Mouse (Mus musculus) spleen, embryonic (tissue): ENCODE measurements at regions not wholly inside any gene's neighbourhood (a gene's known extent, or its start where the extent isn't known, plus 50 kb on each side); places are given as distances from the start of the nearest gene placed in this dataset.

Experiments
- CTCF ChIA-PET: fragments of 350-600 bp; sonication (Branson Sonifier 250); formaldehyde crosslinking; loops from one replicate; lab custom pipeline; 2022; lab: Charles Lee

DNA sequence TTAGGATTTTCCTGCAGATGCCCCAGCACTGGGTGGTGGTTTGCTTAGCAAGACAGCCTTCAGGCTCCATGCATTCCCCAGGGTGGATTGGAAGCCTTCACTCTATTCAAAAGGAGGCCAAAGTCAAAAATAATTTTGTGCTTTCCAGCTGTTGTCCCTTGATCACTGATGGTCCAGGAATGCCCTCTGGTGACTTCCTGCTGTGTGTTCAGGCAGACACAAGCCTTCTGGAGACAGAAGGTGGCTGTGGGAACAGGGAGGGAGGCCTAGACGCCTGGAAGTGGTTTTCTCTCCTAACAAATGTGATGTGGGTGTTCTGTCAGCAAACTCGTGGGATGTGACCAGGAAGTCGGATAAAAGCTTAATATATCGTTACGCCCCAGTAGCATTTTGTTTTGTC is 81.3 kb downstream of the Atp6ap1l start:
- CTCF ChIA-PET: no interaction called here

- CTCF ChIA-PET: no interaction called here
Observed at GRCm38 (mm10) chr13:90821898-90822297, 83.3 kb downstream of the Atp6ap1l start.

GRCm38 (mm10) chr13:90820453-90820852 is 84.7 kb downstream of the Atp6ap1l start:
- CTCF ChIA-PET: no interaction called here

GRCm38 (mm10) chr13:90819934-90820333 is 85.2 kb downstream of the Atp6ap1l start:
- CTCF ChIA-PET: no interaction called here

DNA sequence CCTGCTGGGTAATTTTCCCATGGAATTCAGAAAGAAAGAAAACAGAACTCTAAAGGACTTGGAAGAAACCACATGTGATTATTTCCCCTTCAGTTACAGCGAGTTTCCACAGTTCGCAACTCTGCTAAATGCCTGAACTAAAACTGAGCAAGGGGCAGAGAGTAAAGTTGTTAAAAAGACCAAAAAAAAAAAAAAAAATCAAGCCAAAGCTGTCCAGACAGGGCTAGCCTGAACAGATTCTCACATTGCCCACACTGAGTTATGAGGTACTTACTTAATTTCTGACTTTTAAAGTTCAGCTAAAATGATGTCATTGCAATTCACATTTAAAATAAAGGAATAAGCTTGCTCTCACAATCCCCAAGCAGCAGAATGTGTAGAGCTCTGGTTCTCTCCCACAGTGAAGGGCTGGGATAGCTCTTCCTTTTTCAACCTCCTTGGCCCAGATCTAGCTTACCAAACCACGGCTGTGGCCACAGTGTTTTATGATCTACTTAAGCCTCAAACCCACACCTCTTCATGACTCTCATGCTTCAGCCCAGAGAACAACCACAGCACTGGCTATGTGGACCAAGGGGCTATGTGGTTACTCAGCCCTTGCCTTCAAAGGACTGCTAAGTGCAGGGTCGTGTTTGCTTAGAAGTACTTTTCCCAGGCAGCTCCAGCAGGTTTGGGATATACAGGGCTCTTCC is 90.8 kb downstream of the Atp6ap1l start:
- CTCF ChIA-PET: no interaction called here

DNA sequence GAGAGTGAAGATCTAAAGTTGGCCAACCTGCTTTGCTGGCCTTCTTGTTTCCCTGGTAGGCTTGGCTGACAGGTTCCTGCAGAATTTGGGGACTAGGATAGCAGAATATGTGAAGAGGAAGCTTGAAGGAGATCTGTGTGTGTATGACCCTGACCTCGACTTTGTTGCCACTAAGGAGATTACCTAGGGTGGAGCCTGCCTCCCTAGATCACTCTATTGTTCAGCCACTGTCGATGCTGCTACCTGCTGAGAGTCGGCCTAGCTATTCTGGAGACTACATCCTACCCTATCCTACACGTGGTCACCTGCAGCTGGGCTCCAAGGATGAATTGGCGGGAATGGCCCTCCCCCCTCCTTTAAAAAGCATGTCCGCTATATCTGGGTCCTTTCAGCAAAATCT is 95.1 kb downstream of the Atp6ap1l start:
- CTCF ChIA-PET: no interaction called here

DNA sequence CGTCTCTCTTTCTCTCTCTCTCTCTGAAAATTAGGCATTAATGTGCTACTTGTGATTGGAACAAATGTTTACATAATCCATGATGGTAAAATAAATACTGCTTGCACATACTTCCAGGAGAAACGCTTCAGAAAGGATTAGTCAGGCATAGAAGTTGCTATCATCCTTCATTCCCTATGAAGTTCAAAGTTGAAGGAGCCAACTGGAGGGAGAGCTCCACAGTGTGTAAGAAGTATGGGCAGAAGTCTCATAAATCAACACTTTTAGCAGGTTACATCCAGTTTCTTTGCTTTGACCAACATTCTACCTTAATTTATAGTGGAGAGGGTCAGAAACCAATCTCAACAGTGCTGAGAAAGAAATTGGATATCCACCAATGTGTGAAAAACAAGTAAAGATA is 105.5 kb downstream of the Atp6ap1l start:
- CTCF ChIA-PET: no interaction called here

DNA sequence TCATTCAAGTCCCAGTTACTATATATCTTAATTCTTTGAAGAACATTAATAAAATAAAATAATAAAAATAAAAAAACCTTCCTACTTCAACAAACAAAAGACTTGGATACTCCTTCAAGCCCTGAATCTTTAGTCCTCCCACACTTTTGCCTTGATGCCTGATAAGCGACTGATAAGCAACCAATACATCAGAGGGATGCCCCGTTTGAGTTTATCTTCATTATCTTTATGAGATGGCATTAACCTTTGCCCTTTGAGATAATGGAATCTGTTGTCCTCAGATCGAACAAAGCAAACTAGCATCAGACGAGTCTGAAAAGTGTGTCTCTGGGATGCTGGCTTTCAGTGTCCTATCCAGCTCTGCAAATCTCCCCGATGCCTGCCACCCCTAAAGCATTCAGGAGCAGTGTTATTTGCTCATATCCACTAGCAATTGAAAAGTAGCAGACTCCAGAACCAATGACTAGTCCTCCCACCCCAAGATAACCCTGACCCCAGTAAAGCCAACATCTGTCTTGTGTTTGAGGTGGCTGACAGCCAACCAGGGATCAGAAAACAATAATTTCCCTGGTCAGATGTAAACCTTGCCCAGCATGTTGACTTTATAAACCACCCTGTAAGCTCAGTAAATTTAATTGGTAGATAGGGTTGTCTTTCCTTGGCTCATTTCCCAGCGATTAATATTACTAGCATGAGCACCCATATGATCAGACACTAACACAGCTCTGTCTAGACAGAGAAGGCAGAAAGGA is 106.2 kb downstream of the Atp6ap1l start:
- CTCF ChIA-PET: no interaction called here

DNA sequence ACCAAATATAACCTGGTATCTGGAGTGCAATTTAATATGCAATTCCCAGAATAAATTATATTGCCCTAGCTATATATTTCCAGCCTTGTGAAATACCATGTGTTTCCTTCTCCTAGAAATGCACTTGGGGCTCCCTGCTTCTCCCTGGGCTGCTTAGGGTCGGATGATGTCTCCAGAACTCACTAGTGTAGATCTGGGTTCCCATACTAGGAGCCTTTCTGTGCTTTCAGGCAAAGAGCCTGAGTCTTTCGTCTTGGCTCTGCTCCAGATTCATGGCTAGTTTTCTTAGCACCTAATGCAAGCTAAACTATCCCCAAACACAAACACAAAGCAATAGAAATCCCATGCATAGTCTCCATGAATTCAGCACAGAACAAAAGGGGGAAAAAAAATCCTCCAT is 106.8 kb downstream of the Atp6ap1l start:
- CTCF ChIA-PET: no interaction called here

DNA sequence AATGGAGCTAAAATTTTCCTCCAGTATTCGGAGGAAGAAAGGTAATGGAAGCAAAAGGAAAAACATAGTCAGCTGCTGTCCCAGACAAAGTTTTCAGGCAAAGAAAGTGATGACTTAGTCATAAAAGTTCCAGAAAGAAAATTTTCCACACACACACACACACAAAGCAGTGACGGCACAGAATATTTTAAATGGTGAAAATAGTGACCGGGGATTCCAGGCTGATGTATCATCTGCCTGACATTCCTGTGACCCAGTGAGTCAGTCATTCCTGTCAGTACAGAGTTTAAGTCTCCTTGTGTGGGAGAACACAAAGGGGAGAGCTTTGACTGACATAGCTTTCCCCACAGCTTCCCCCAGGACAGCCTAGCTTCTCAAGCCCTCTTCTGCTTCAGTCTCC is 107.9 kb downstream of the Atp6ap1l start:
- CTCF ChIA-PET: no interaction called here

- CTCF ChIA-PET: no interaction called here
Observed at GRCm38 (mm10) chr13:90796809-90797208, 108.3 kb downstream of the Atp6ap1l start.

DNA sequence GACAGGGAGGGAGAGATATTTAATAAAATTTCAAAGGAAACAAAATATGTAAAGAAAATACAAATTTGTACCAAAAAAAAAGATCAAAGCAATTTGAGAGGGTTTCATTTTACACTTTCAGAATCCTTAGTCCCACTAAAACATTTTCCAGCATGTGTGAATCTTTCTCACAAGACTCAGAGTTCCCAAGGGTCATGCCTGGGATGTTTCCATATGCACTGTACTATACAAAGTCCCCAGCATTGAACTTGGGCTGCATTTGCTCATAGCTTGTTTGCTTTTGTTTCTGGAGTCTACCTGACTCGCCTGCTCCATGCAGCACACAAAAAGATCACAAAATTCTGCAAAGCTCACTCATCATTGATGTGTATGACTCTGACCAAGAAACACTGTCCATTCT is 122.7 kb downstream of the Atp6ap1l start:
- CTCF ChIA-PET: no interaction called here

DNA sequence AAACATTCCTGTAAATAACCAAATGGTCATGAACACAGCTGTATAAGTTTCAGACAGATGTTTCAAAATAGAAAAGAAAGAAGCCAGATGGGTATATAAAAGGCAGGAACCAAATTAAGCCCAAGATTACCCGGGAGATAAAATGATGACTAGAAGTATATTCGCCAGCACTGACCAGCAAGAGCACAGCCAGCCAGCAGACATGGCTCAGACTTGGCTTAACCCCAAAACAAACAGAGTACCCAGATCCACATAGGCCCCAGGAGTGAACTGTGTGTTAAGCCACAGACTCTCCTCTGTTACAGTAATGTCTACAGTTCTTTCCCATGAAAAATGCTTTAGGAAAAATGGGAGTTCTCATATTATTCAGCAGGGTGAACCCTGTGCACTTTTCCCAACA is 123.2 kb downstream of the Atp6ap1l start:
- CTCF ChIA-PET: no interaction called here

DNA sequence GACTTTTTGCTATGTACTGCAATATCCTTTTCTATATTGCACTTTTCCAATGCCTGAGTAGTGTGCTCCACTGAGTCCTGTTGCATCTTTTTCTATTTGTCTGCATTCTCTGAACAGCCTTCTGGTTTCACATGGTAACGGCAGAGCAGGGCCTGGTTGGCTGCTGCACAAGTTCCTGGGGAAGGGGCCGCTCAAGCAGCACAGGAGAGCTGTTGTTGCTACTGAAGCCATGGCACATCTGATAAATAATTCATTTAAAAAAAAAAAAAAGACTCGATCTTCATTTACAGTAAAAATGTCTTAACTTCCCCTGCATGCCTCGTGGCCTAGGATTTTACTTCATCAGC is 127.2 kb downstream of the Atp6ap1l start:
- CTCF ChIA-PET: no interaction called here

GRCm38 (mm10) chr13:90777123-90777951 is 127.8 kb downstream of the Atp6ap1l start:
- CTCF ChIA-PET: no interaction called here

DNA sequence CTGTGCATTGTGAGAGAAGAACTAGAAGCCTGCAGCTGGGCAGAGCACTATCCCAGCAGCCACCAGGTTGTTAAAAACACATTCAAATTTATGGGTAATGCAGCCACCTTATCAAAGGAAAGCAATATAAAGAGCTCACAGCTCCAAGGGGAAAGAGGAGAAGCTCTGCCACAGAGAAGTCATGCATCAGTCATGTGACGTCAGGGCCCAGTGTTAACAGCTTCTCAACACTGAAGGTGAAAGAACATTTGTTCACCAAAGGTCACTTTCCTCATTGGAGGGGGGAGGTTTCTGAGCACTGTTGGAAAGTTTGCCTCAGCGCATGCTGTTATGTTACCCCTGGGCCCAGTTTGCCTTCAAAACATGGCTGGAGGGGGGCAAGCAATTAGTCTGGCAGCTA is 143.0 kb downstream of the Atp6ap1l start:
- CTCF ChIA-PET: no interaction called here

- CTCF ChIA-PET: no interaction called here
Observed at GRCm38 (mm10) chr13:90760516-90761050, 144.6 kb downstream of the Atp6ap1l start.

DNA sequence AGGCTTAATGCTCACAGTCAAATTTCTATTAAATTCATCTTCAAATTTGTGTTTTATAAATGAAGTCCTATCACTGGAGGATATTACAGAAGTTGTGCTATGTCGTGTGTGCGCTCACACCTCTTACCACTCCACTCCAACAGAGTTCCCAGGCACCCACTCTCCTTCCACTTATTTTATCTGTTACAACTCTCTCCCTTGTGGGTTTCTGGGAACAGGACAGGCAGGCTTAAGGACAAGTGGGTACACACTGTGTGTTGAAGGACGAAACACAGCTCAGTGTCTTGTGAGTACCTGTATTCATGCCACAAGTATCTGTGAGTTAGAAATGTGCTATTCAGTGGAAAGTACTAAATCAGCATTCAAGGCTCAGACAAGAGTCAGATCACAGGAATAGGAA is 150.7 kb downstream of the Atp6ap1l start:
- CTCF ChIA-PET: no interaction called here

- CTCF ChIA-PET: no interaction called here
Observed at GRCm38 (mm10) chr13:90749741-90750140, 155.4 kb downstream of the Atp6ap1l start.

DNA sequence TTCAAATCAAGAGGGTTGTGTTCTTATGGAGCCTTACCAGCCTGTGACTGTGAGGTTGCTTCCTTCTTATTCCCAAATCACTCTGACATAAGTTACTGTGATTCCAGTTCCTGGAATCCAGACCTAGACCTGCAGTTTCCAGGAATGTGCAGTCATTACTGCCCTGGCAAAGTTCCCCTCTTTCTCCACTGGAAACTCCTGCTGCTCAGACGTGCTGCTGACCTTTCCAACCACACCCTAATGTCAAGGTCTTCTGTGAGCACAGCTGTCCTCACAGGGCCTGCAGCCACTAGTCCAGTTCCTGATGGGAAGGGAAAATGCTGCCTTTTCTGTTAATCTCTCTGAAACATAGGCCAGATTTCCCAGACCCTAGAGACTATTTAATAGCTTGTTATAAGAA is 160.1 kb downstream of the Atp6ap1l start:
- CTCF ChIA-PET: no interaction called here

- CTCF ChIA-PET: no interaction called here
Observed at GRCm38 (mm10) chr13:90742615-90743402, 162.3 kb downstream of the Atp6ap1l start.

DNA sequence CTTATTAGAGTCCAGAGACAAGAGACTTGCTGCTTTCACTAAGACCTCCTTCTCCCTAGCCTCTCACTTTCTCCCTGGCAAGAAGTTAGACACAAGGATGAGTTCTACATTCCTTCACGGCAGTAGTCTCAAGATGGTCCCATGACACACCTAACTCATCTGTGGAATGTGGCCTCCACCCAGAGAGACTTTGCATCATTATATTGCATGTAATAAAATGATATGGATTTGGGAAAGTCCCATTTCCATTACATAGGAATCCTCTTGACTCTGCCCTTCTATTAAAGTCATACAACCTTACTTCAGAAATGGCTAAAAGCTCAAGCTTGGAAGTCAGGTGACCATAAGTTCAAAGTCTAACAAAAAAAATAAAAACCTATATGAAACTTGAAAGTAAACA is 165.4 kb downstream of the Atp6ap1l start:
- CTCF ChIA-PET: no interaction called here
